ENCODE assay signal across 8 mouse cellular contexts in the genomic region with DNA sequence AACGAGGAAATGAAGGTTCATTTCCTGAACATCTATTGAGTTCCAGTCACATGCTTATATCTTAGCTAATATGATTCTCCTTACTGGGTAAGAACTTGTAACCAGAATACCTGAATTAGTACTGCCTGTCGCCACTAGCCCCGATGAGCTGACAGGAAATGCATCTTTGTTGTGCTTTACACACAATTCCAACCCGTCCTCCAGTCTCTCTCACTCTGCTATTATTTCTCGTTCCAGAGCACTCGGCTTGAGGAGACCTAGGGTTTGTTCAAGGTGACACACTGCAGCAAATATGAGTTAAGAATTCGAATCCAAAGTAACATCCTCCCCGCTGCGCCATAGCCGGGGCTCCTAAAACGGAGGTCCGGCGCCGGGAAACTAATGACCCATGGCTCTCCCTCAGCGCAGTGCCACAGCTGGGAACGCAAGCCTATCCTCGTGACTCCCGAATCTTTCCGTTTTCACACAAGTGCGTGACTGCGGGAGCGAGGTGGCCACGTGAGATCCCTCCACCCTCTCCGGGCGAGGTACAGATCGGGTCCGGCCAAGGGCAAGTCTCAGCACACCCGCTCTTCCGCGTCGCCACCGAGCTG. TPM values are rescaled to one million over a fixed set of nuclear protein-coding genes. Genes with fewer than 3 reads are reported as not detected.
DNase-seq lines count a peak whose midpoint lies in the region; ATAC-seq and TF ChIP-seq lines count a peak whose summit lies in the region.

No protein-coding gene starts in this region.

- peak; percentile 17 for ATAC-seq in activated CD4-positive, CD25-positive, alpha-beta regulatory T cell, adult 4 months
- ATAC-seq in forebrain, embryonic 16.5 days, result no peak; the same call in 1 of the 2 replicates
- ATAC-seq in liver, postnatal 0 days, result peak; percentile 59

- H3K27me3 ChIP-seq in forebrain, embryonic 16.5 days (replicated peaks; ENCODE audit: control insufficient read depth, insufficient read depth, low read length), result no peaks in the 10 kb centered on the region
- no peaks in the 10 kb centered on the region for H3K27me3 ChIP-seq in liver, postnatal 0 days (ENCODE audit: insufficient read depth, low read length)

- peaks cover 27% of the 10 kb centered on the region for H3K4me1 ChIP-seq in forebrain, embryonic 16.5 days (replicated peaks; ENCODE audit: control insufficient read depth, insufficient read depth, low read length)
- H3K4me1 ChIP-seq in liver, postnatal 0 days (ENCODE audit: insufficient read depth), result peaks cover 27% of the 10 kb centered on the region

- peak overlapping the region; percentile 92 for H3K4me3 ChIP-seq in layer of hippocampus, adult 2 months
- H3K4me3 ChIP-seq in forebrain, embryonic 16.5 days (replicated peaks; ENCODE audit: low read length), result peak overlapping the region; percentile 80
- H3K4me3 ChIP-seq in liver, postnatal 0 days (ENCODE audit: low read depth, low read length), result peak overlapping the region; percentile 98

- TF ChIP-seq CTCF in layer of hippocampus, adult 2 months (conservative IDR thresholded peaks at IDR 0.05), result no peak
- TF ChIP-seq CTCF in liver, postnatal 0 days (IDR thresholded peaks at IDR 0.05; ENCODE audit: low read depth), result no peak

- H3K36me3 ChIP-seq in forebrain, embryonic 16.5 days (ENCODE audit: control insufficient read depth, insufficient read depth), result no peaks in the 10 kb centered on the region
- peaks cover 31% of the 10 kb centered on the region for H3K36me3 ChIP-seq in liver, postnatal 0 days (replicated peaks; ENCODE audit: insufficient read depth, low read length)

- no peaks in the 10 kb centered on the region for H3K9me3 ChIP-seq in forebrain, embryonic 16.5 days (ENCODE audit: control insufficient read depth, low read length)
- H3K9me3 ChIP-seq in liver, postnatal 0 days (ENCODE audit: low read length), result no peaks in the 10 kb centered on the region

- TF ChIP-seq EP300 in liver, postnatal 0 days (IDR thresholded peaks at IDR 0.05; ENCODE audit: low read depth), result no peak

- H3K9ac ChIP-seq in forebrain, embryonic 16.5 days (replicated peaks; ENCODE audit: low read depth, low read length), result peak overlapping the region; percentile 84
- peak overlapping the region; percentile 84 for H3K9ac ChIP-seq in liver, postnatal 0 days (replicated peaks)

- DNase-seq in layer of hippocampus, adult 2 months (ENCODE audit: low spot score in 2 of 2), result no peak
- no peak for DNase-seq in layer of hippocampus, adult 8-10 months (ENCODE audit: low spot score in 2 of 2)
- no peak for DNase-seq in liver, postnatal 0 days
- no peak for DNase-seq in urinary bladder, postnatal 25 days (ENCODE audit: low spot score)
- no peak for DNase-seq in yolk sac, embryonic 10.5 days (ENCODE audit: low spot score)
- DNase-seq in lung, postnatal 4 days, result no peak

- peak overlapping the region; percentile 97 for H3K4me2 ChIP-seq in forebrain, embryonic 16.5 days (ENCODE audit: low read length)
- peak overlapping the region; percentile 96 for H3K4me2 ChIP-seq in liver, postnatal 0 days (ENCODE audit: low read depth, low read length)

- under 1% methylated on average over 32 of the region's 32 CpGs for WGBS in forebrain, embryonic 16.5 days
- under 1% methylated on average over 32 of the region's 32 CpGs for WGBS in liver, postnatal 0 days (ENCODE audit: insufficient replicate concordance)

- H3K27ac ChIP-seq in layer of hippocampus, adult 2 months, result peak overlapping the region; percentile 93
- peak overlapping the region; percentile 41 for H3K27ac ChIP-seq in forebrain, embryonic 16.5 days (ENCODE audit: low read length)
- H3K27ac ChIP-seq in liver, postnatal 0 days (ENCODE audit: low read depth), result peak overlapping the region; percentile 95

RNA-seq across cellular contexts. Expression of a gene that starts 0.6 kb away (rescaled TPM):
- total RNA-seq in layer of hippocampus, adult 2 months (2021), result 100 to 1,000 TPM; 110 to 124 TPM
- total RNA-seq in layer of hippocampus, adult 8-10 months (2022), result 100 to 1,000 TPM; 143 to 159 (median 145) TPM
- 10 to 100 TPM; 68.0 to 74.3 TPM for polyA plus RNA-seq in activated CD4-positive, CD25-positive, alpha-beta regulatory T cell, adult 4 months (2017; shearing (Covaris generic))
- polyA plus RNA-seq in forebrain, embryonic 16.5 days (2015; fragmentation: Nextera tagmentation; extraction: Ambion mirVana), result 58.3 and 60.4 TPM in 2 replicates
- polyA plus RNA-seq in liver, postnatal 0 days (2015; fragmentation: Nextera tagmentation; extraction: Ambion mirVana), result 20.2 and 24.9 TPM in 2 replicates

Comparison
In these comparisons a context has a peak if more than half of its experiments do, and no peak if none do; other contexts are left out.
1. H3K27ac ChIP-seq: peak in every context shown above with its lines; median percentile 95 in liver, postnatal 0 days; 93 in layer of hippocampus, adult 2 months; 41 in forebrain, embryonic 16.5 days.